12 mouse cellular contexts compared by ENCODE assay signal in the genomic region with DNA sequence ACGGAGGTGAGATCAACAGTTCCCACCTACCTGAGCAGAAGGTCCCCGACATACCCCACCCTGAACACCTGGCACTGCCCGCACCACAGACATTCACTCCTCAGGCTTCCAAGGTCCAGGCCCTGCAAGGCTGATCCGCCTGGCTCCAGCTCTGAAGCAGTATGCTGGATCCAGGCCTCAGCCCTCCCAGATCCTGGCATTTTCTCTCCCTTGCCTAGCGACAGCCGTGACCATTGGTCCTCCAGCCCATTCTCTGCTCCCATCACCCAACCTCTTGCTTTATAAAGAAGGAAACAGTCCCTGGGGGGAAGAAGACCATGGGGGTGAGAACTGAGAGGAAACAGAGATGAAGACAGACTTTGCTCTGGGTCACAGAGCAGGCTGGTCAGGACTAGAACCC. TPM values are rescaled to one million over a fixed set of nuclear protein-coding genes. Genes with fewer than 3 reads are reported as not detected.
DNase-seq lines count a peak whose midpoint lies in the region; ATAC-seq and TF ChIP-seq lines count a peak whose summit lies in the region.
"Had no signal": no experiment of that assay in that cellular context is flagged by ENCODE, and none has a peak within 500 bp of the region (broad histone marks: within the 10 kb centered on the region; RNA-seq: fewer than 3 reads in every experiment).

No protein-coding gene starts in this region.

- no peak overlapping the region for H3K9ac ChIP-seq in kidney, embryonic 16.5 days (replicated peaks; ENCODE audit: low read length)
- H3K9ac ChIP-seq: lung, embryonic 15.5 days had no signal

- no peak overlapping the region for H3K4me3 ChIP-seq in cerebellum, adult 2 months (replicated peaks; ENCODE audit: insufficient read depth, low read depth, low read length)
- H3K4me3 ChIP-seq in kidney, embryonic 16.5 days (ENCODE audit: low read length), result no peak overlapping the region
- H3K4me3 ChIP-seq in myocyte, result no peak overlapping the region
- H3K4me3 ChIP-seq: lung, embryonic 15.5 days had no signal

- TF ChIP-seq CTCF in cerebellum, adult 2 months (IDR thresholded peaks at IDR 0.05; ENCODE audit: borderline replicate concordance, insufficient read depth, low read depth, low read length), result no peak

- ATAC-seq in kidney, embryonic 16.5 days (ENCODE audit: low FRiP score, low TSS enrichment), result no peak
- no peak for ATAC-seq in CD4-positive, CD25-positive, alpha-beta regulatory T cell, adult 4 months

- H3K36me3 ChIP-seq in kidney, embryonic 16.5 days (ENCODE audit: insufficient read depth, low read length), result no peaks in the 10 kb centered on the region
- no peaks in the 10 kb centered on the region for H3K36me3 ChIP-seq in myocyte (ENCODE audit: control insufficient read depth, insufficient read depth)
- H3K36me3 ChIP-seq: lung, embryonic 15.5 days had no signal

- no peak overlapping the region for H3K4me2 ChIP-seq in kidney, embryonic 16.5 days (replicated peaks; ENCODE audit: low read depth, low read length)
- peak overlapping the region; percentile 56 for H3K4me2 ChIP-seq in myocyte (ENCODE audit: low read depth)
- H3K4me2 ChIP-seq: lung, embryonic 15.5 days had no signal

- no peaks in the 10 kb centered on the region for H3K9me3 ChIP-seq in kidney, embryonic 16.5 days (ENCODE audit: low read length)
- H3K9me3 ChIP-seq: lung, embryonic 15.5 days had no signal

- no peak overlapping the region for H3ac ChIP-seq in myocyte (ENCODE audit: control insufficient read depth, insufficient read length)

- no peaks in the 10 kb centered on the region for H3K79me2 ChIP-seq in myocyte (ENCODE audit: control insufficient read depth, insufficient read depth)

- H3K27ac ChIP-seq in cerebellum, adult 2 months (ENCODE audit: insufficient read depth, low read length), result peak overlapping the region; percentile 73
- 0 out of 2 replicates have a peak overlapping the region, but pooled peaks have one; percentile 15 for H3K27ac ChIP-seq in kidney, embryonic 16.5 days (ENCODE audit: low read length)
- H3K27ac ChIP-seq: lung, embryonic 15.5 days had no signal

- TF ChIP-seq POLR2A in cerebellum, adult 2 months (IDR thresholded peaks at IDR 0.05; ENCODE audit: borderline replicate concordance, insufficient read depth, low read length), result no peak
- TF ChIP-seq POLR2A in myocyte (IDR thresholded peaks at IDR 0.05; ENCODE audit: insufficient read length, low read depth), result no peak

- 17% methylated on average over 6 of the region's 6 CpGs for whole genome bisulfite sequencing in cerebellum, adult 2 months
- 88% methylated on average over 6 of the region's 6 CpGs for WGBS in kidney, embryonic 16.5 days

- H3K4me1 ChIP-seq in cerebellum, adult 2 months (ENCODE audit: control insufficient read depth, insufficient read depth, low read length), result peaks cover 51% of the 10 kb centered on the region
- H3K4me1 ChIP-seq in kidney, embryonic 16.5 days (ENCODE audit: insufficient read depth, low read length), result peaks cover 18% of the 10 kb centered on the region

- DNase-seq in cerebellum, adult 2 months, result peak; percentile 52 to 56
- no peak for DNase-seq in cerebellum, adult 8-10 months
- no peak for DNase-seq in kidney, postnatal 25 days
- peak; percentile 39 to 49 for DNase-seq in cerebellum, postnatal 14 days
- no peak for DNase-seq in thymus, postnatal 4 days
- DNase-seq: heart, postnatal 14 days; kidney, adult 18-20 months; liver had no signal

- H3K27me3 ChIP-seq in cerebellum, adult 2 months (ENCODE audit: control insufficient read depth, insufficient read depth, low read length), result no peaks in the 10 kb centered on the region
- no peaks in the 10 kb centered on the region for H3K27me3 ChIP-seq in kidney, embryonic 16.5 days (ENCODE audit: insufficient read depth, low read length)
- no peaks in the 10 kb centered on the region for H3K27me3 ChIP-seq in myocyte (ENCODE audit: control insufficient read depth, insufficient read depth, insufficient read length)
- H3K27me3 ChIP-seq: lung, embryonic 15.5 days had no signal

TF ChIP-seq in myocyte, 11 proteins besides CTCF, POLR2A, EP300 and RAD21:
- TF ChIP-seq MYOG (IDR thresholded peaks at IDR 0.05; ENCODE audit: control insufficient read depth in 1 of 3, insufficient read depth in 1 of 3, insufficient read length in 2 of 3, low read depth in 2 of 3) (no peak), MAX (IDR thresholded peaks at IDR 0.05; ENCODE audit: low read depth) (no peak), SRF (IDR thresholded peaks at IDR 0.05; ENCODE audit: control insufficient read depth, insufficient read length, low read depth) (no peak), MYOD1 (IDR thresholded peaks at IDR 0.05; ENCODE audit: control insufficient read depth in 1 of 3, insufficient read length in 2 of 3, low read depth in 2 of 3) (no peak), TCF3 (IDR thresholded peaks at IDR 0.05; ENCODE audit: insufficient read length, low read depth) (no peak), E2F4 (IDR thresholded peaks at IDR 0.05; ENCODE audit: insufficient read depth) (no peak)

RNA-seq across cellular contexts. Expression of gene Tspan15, which starts 37.0 kb away (rescaled TPM):
- polyA plus RNA-seq in cerebellum, adult 2 months (2012; rRNA removed), result 51.2 and 55.0 TPM in 2 replicates
- 69.5 and 78.7 TPM in 2 replicates for polyA plus RNA-seq in kidney, embryonic 16.5 days (2015; fragmentation: Nextera tagmentation; extraction: Ambion mirVana)
- polyA plus RNA-seq in myocyte (2012; fragmentation: generic; extraction: Trizol), result 18.7 TPM
- under 1 TPM; 0.16 to 0.17 TPM for polyA plus RNA-seq in CD4-positive, CD25-positive, alpha-beta regulatory T cell, adult 4 months (2017; shearing (Covaris generic))

RNA-seq across cellular contexts. Expression of gene Fam241b, which starts 50.3 kb away (rescaled TPM):
- polyA plus RNA-seq in cerebellum, adult 2 months (2012; rRNA removed), result 71.8 and 74.2 TPM in 2 replicates
- 13.9 and 16.7 TPM in 2 replicates for polyA plus RNA-seq in kidney, embryonic 16.5 days (2015; fragmentation: Nextera tagmentation; extraction: Ambion mirVana)
- polyA plus RNA-seq in myocyte (2012; fragmentation: generic; extraction: Trizol), result 3.3 TPM
- 1 to 10 TPM; 5.8 to 6.8 TPM for polyA plus RNA-seq in CD4-positive, CD25-positive, alpha-beta regulatory T cell, adult 4 months (2017; shearing (Covaris generic))

RNA-seq across cellular contexts. Expression of gene Tacr2, which starts 58.2 kb away (rescaled TPM):
- polyA plus RNA-seq in cerebellum, adult 2 months (2012; rRNA removed), result 0.07 TPM in 1 of 2 replicates, not detected in the other
- polyA plus RNA-seq in kidney, embryonic 16.5 days (2015; fragmentation: Nextera tagmentation; extraction: Ambion mirVana), result 0.15 and 0.22 TPM in 2 replicates
- polyA plus RNA-seq in myocyte (2012; fragmentation: generic; extraction: Trizol), result 0.05 TPM
- polyA plus RNA-seq in CD4-positive, CD25-positive, alpha-beta regulatory T cell, adult 4 months (2017; shearing (Covaris generic)), result not detected

Comparison
In these comparisons a context has a peak if more than half of its experiments do, and no peak if none do; other contexts are left out.
1. DNase-seq: peak in cerebellum, adult 2 months (2 of 2) and cerebellum, postnatal 14 days (2 of 2); none in cerebellum, adult 8-10 months (single experiment), kidney, postnatal 25 days (0 of 2) and thymus, postnatal 4 days (single experiment).
2. RNA of gene Tspan15, which starts 37.0 kb away (polyA plus RNA-seq): 69.5 to 78.7 TPM in kidney, embryonic 16.5 days, 51.2 to 55.0 TPM in cerebellum, adult 2 months and 18.7 TPM in myocyte (single experiment); 0.16 to 0.17 TPM in CD4-positive, CD25-positive, alpha-beta regulatory T cell, adult 4 months; every median in the first group is over 10 times any median in the second.